Mouse (Mus musculus): ENCODE measurements around the gene Usp16. TPM values are rescaled to one million over a fixed set of nuclear protein-coding genes. Genes with fewer than 3 reads are reported as not detected.
A peak's percentile ranks its signal among the peaks of the same experiment; 100 is the strongest.
"Not testable (repeated sequence)": the region's sequence is repeated elsewhere in the genome, so short reads cannot be mapped to it uniquely, and the experiment has no call there.

The Usp16 gene
- polyA plus RNA-seq, 1 experiment = 28.8 TPM

GRCm38 (mm10) chr16:87486739-87487138 is 32.2 kb downstream of the Usp16 start:
- no peak for DNase-seq (ENCODE audit: low read depth)

- no peak for DNase-seq (ENCODE audit: low read depth)
Observed at GRCm38 (mm10) chr16:87488605-87489004, 34.1 kb downstream of the Usp16 start.

GRCm38 (mm10) chr16:87492191-87492792 is 37.8 kb downstream of the Usp16 start:
- DNase-seq (ENCODE audit: low read depth) = not testable (repeated sequence)

GRCm38 (mm10) chr16:87494955-87495655 is 40.6 kb downstream of the Usp16 start:
- DNase-seq (ENCODE audit: low read depth) = no peak

GRCm38 (mm10) chr16:87495716-87496447 is 41.4 kb downstream of the Usp16 start, which contains the start of gene Cct8:
Gene Cct8, minus strand, starts transcription at chr16:87495873.
- DNase-seq (ENCODE audit: low read depth) = peak; percentile 68

- DNase-seq (ENCODE audit: low read depth) = no peak
Observed at GRCm38 (mm10) chr16:87496728-87497127, 42.2 kb downstream of the Usp16 start.

- no peak for DNase-seq (ENCODE audit: low read depth)
Observed at GRCm38 (mm10) chr16:87497171-87497570, 42.7 kb downstream of the Usp16 start.

GRCm38 (mm10) chr16:87499556-87499955 is 45.1 kb downstream of the Usp16 start:
- no peak for DNase-seq (ENCODE audit: low read depth)

- DNase-seq (ENCODE audit: low read depth) = no peak
Observed at GRCm38 (mm10) chr16:87501304-87502078, 47.0 kb downstream of the Usp16 start.

- no peak for DNase-seq (ENCODE audit: low read depth)
Observed at GRCm38 (mm10) chr16:87511706-87512105, 57.2 kb downstream of the Usp16 start.

GRCm38 (mm10) chr16:87512331-87512730 is 57.8 kb downstream of the Usp16 start:
- DNase-seq (ENCODE audit: low read depth) = no peak

- no peak for DNase-seq (ENCODE audit: low read depth)
Observed at GRCm38 (mm10) chr16:87524228-87524627, 69.7 kb downstream of the Usp16 start.

- no peak for DNase-seq (ENCODE audit: low read depth)
Observed at GRCm38 (mm10) chr16:87527553-87528249, 73.2 kb downstream of the Usp16 start.

GRCm38 (mm10) chr16:87528755-87529154 is 74.3 kb downstream of the Usp16 start:
- no peak for DNase-seq (ENCODE audit: low read depth)

Other genes with a start within 250 kb of the Usp16 start
- 14.9 and 15.5 TPM in 2 replicates for gene N6amt1, start 100.5 kb upstream of the Usp16 start, polyA plus RNA-seq (2012; rRNA removed)
- gene Ltn1, start 22.1 kb upstream of the Usp16 start, polyA plus RNA-seq (2012; rRNA removed) = 8.3 and 8.5 TPM in 2 replicates
- gene Rwdd2b, start 14.1 kb upstream of the Usp16 start, polyA plus RNA-seq (2012; rRNA removed) = 3.6 and 4.3 TPM in 2 replicates
- 32.0 and 32.1 TPM in 2 replicates for gene Cct8, start 41.2 kb downstream of the Usp16 start, polyA plus RNA-seq (2012; rRNA removed)
- 5.4 and 5.5 TPM in 2 replicates for gene Map3k7cl, start 98.6 kb downstream of the Usp16 start, polyA plus RNA-seq (2012; rRNA removed)
- 10.2 and 10.7 TPM in 2 replicates for gene Bach1, start 244.2 kb downstream of the Usp16 start, polyA plus RNA-seq (2012; rRNA removed)

Measured in gonadal fat pad, adult 2 months (tissue).